10 mouse cellular contexts compared by ENCODE assay signal in genomic region chr10:41866069-41866837, GRCm38 (mm10). TPM values are rescaled to one million over a fixed set of nuclear protein-coding genes. Genes with fewer than 3 reads are reported as not detected.
DNase-seq lines count a peak whose midpoint lies in the region; ATAC-seq and TF ChIP-seq lines count a peak whose summit lies in the region.
"Had no signal": no experiment of that assay in that cellular context is flagged by ENCODE, and none has a peak within 500 bp of the region (broad histone marks: within the 10 kb centered on the region; RNA-seq: fewer than 3 reads in every experiment).

No protein-coding gene starts in this region.

- H3K9me3 ChIP-seq in hindbrain, embryonic 16.5 days (ENCODE audit: control insufficient read depth, low read length) = no peaks in the 10 kb centered on the region
- no peaks in the 10 kb centered on the region for H3K9me3 ChIP-seq in hindbrain, embryonic 12.5 days (replicated peaks)
- no peaks in the 10 kb centered on the region for H3K9me3 ChIP-seq in embryonic facial prominence, embryonic 14.5 days (ENCODE audit: control insufficient read depth, low read length)
- H3K9me3 ChIP-seq in midbrain, postnatal 0 days (ENCODE audit: low read length) = no peaks in the 10 kb centered on the region
- H3K9me3 ChIP-seq: midbrain, embryonic 10.5 days had no signal

- 55% methylated on average over 3 of the region's 3 CpGs for WGBS in hindbrain, embryonic 16.5 days
- 66% methylated on average over 3 of the region's 3 CpGs for WGBS in hindbrain, embryonic 12.5 days
- 28% methylated on average over 3 of the region's 3 CpGs for WGBS in embryonic facial prominence, embryonic 14.5 days
- WGBS in midbrain, postnatal 0 days = 64% methylated on average over 3 of the region's 3 CpGs

- H3K9ac ChIP-seq in hindbrain, embryonic 16.5 days (ENCODE audit: low read depth, low read length) = no peak overlapping the region
- no peak overlapping the region for H3K9ac ChIP-seq in hindbrain, embryonic 12.5 days
- H3K9ac ChIP-seq in embryonic facial prominence, embryonic 14.5 days (ENCODE audit: low read depth, low read length) = no peak overlapping the region
- no peak overlapping the region for H3K9ac ChIP-seq in midbrain, postnatal 0 days (replicated peaks; ENCODE audit: low read length, poor library complexity, severe bottlenecking)

- peak; percentile 88 for DNase-seq in embryonic facial prominence, embryonic 14.5 days (ENCODE audit: low spot score)
- DNase-seq in kidney, postnatal 4 days = peak; percentile 53 to 60
- no peak for DNase-seq in layer of hippocampus, postnatal 10 days (ENCODE audit: low spot score in 2 of 2)
- no peak for DNase-seq in thymus, adult 18-20 months
- no peak for DNase-seq in midbrain, postnatal 0 days (ENCODE audit: low spot score)

- TF ChIP-seq CTCF in midbrain, postnatal 0 days (IDR thresholded peaks at IDR 0.05) = no peak

- H3K4me2 ChIP-seq in hindbrain, embryonic 16.5 days (ENCODE audit: low read length) = no peak overlapping the region
- no peak overlapping the region for H3K4me2 ChIP-seq in hindbrain, embryonic 12.5 days (replicated peaks)
- H3K4me2 ChIP-seq in embryonic facial prominence, embryonic 14.5 days (ENCODE audit: low read depth, low read length) = no peak overlapping the region
- H3K4me2 ChIP-seq in midbrain, postnatal 0 days (ENCODE audit: low read depth, low read length, poor library complexity, severe bottlenecking) = no peak overlapping the region

- ATAC-seq in hindbrain, embryonic 16.5 days = no peak
- no peak for ATAC-seq in hindbrain, embryonic 12.5 days (ENCODE audit: low FRiP score)
- peak; percentile 40 for ATAC-seq in CD4-positive, CD25-positive, alpha-beta regulatory T cell, adult 4 months
- ATAC-seq in embryonic facial prominence, embryonic 14.5 days (ENCODE audit: low read depth) = peak; percentile 75
- no peak for ATAC-seq in midbrain, postnatal 0 days (ENCODE audit: low FRiP score)
- ATAC-seq: Patski had no signal

- H3K36me3 ChIP-seq in hindbrain, embryonic 16.5 days (ENCODE audit: control insufficient read depth, insufficient read depth, low read length) = no peaks in the 10 kb centered on the region
- H3K36me3 ChIP-seq in hindbrain, embryonic 12.5 days = no peaks in the 10 kb centered on the region
- H3K36me3 ChIP-seq in embryonic facial prominence, embryonic 14.5 days (ENCODE audit: control insufficient read depth, insufficient read depth, low read length) = no peaks in the 10 kb centered on the region
- no peaks in the 10 kb centered on the region for H3K36me3 ChIP-seq in midbrain, postnatal 0 days (ENCODE audit: insufficient read depth, low read length)
- H3K36me3 ChIP-seq: midbrain, embryonic 10.5 days had no signal

- H3K27me3 ChIP-seq in hindbrain, embryonic 16.5 days (replicated peaks; ENCODE audit: control insufficient read depth, insufficient read depth, low read length) = no peaks in the 10 kb centered on the region
- H3K27me3 ChIP-seq in hindbrain, embryonic 12.5 days = no peaks in the 10 kb centered on the region
- no peaks in the 10 kb centered on the region for H3K27me3 ChIP-seq in embryonic facial prominence, embryonic 14.5 days (replicated peaks; ENCODE audit: control insufficient read depth, insufficient read depth, low read length)
- no peaks in the 10 kb centered on the region for H3K27me3 ChIP-seq in midbrain, postnatal 0 days (ENCODE audit: insufficient read depth, low read length)
- H3K27me3 ChIP-seq: Patski had no signal

- no peak overlapping the region for H3K4me3 ChIP-seq in hindbrain, embryonic 16.5 days (ENCODE audit: low read length)
- H3K4me3 ChIP-seq in hindbrain, embryonic 12.5 days = no peak overlapping the region
- no peak overlapping the region for H3K4me3 ChIP-seq in embryonic facial prominence, embryonic 14.5 days (ENCODE audit: low read depth, low read length)
- no peak overlapping the region for H3K4me3 ChIP-seq in midbrain, postnatal 0 days (ENCODE audit: low read depth, low read length)
- H3K4me3 ChIP-seq: midbrain, embryonic 10.5 days had no signal

- peak overlapping the region; percentile 23 for H3K27ac ChIP-seq in hindbrain, embryonic 16.5 days (ENCODE audit: low read depth, low read length)
- H3K27ac ChIP-seq in hindbrain, embryonic 12.5 days = no peak overlapping the region
- peak overlapping the region; percentile 61 for H3K27ac ChIP-seq in embryonic facial prominence, embryonic 14.5 days (replicated peaks; ENCODE audit: low read depth, low read length)
- no peak overlapping the region for H3K27ac ChIP-seq in midbrain, postnatal 0 days (ENCODE audit: low read depth, low read length)
- H3K27ac ChIP-seq: midbrain, embryonic 10.5 days had no signal

- peaks cover 8% of the 10 kb centered on the region for H3K4me1 ChIP-seq in hindbrain, embryonic 16.5 days (ENCODE audit: control insufficient read depth, insufficient read depth, low read depth, low read length)
- H3K4me1 ChIP-seq in hindbrain, embryonic 12.5 days = 0 out of 2 replicates have a peak, but pooled peaks cover 13% of the 10 kb centered on the region
- H3K4me1 ChIP-seq in embryonic facial prominence, embryonic 14.5 days (ENCODE audit: control insufficient read depth, insufficient read depth, low read length) = peaks cover 12% of the 10 kb centered on the region
- no peaks in the 10 kb centered on the region for H3K4me1 ChIP-seq in midbrain, postnatal 0 days (ENCODE audit: insufficient read depth, low read length)

RNA-seq across cellular contexts. Expression of gene Sesn1, which starts 56.5 kb away (rescaled TPM):
- 41.0 and 41.2 TPM in 2 replicates for polyA plus RNA-seq in hindbrain, embryonic 16.5 days (2015; fragmentation: Nextera tagmentation; extraction: Ambion mirVana)
- 33.0 and 35.1 TPM in 2 replicates for polyA plus RNA-seq in hindbrain, embryonic 12.5 days (2016; fragmentation: Nextera tagmentation; extraction: Ambion mirVana)
- polyA plus RNA-seq in CD4-positive, CD25-positive, alpha-beta regulatory T cell, adult 4 months (2017; shearing (Covaris generic)) = 100 to 1,000 TPM; 117 to 130 TPM
- polyA plus RNA-seq in embryonic facial prominence, embryonic 14.5 days (2014; fragmentation: Nextera tagmentation; extraction: Ambion mirVana) = 52.0 and 54.7 TPM in 2 replicates
- 10 to 100 TPM; 28.7 to 31.4 TPM for total RNA-seq in layer of hippocampus, postnatal 10 days (2021)
- total RNA-seq in midbrain, postnatal 0 days (2014; rRNA removed) = 38.4 and 42.5 TPM in 2 replicates
- polyA plus RNA-seq in midbrain, postnatal 0 days (2015; fragmentation: Nextera tagmentation; extraction: Ambion mirVana) = 30.6 and 31.3 TPM in 2 replicates

RNA-seq across cellular contexts. Expression of gene Cep57l1, which starts 56.6 kb away (rescaled TPM):
- 14.3 and 15.7 TPM in 2 replicates for polyA plus RNA-seq in hindbrain, embryonic 16.5 days (2015; fragmentation: Nextera tagmentation; extraction: Ambion mirVana)
- polyA plus RNA-seq in hindbrain, embryonic 12.5 days (2016; fragmentation: Nextera tagmentation; extraction: Ambion mirVana) = 19.7 and 21.9 TPM in 2 replicates
- 10 to 100 TPM; 22.2 to 27.1 TPM for polyA plus RNA-seq in CD4-positive, CD25-positive, alpha-beta regulatory T cell, adult 4 months (2017; shearing (Covaris generic))
- polyA plus RNA-seq in embryonic facial prominence, embryonic 14.5 days (2014; fragmentation: Nextera tagmentation; extraction: Ambion mirVana) = 18.1 and 20.1 TPM in 2 replicates
- 1 to 10 TPM; 7.5 to 7.9 TPM for total RNA-seq in layer of hippocampus, postnatal 10 days (2021)
- total RNA-seq in midbrain, postnatal 0 days (2014; rRNA removed) = 9.0 and 13.7 TPM in 2 replicates
- 8.1 and 8.4 TPM in 2 replicates for polyA plus RNA-seq in midbrain, postnatal 0 days (2015; fragmentation: Nextera tagmentation; extraction: Ambion mirVana)

Comparison
In these comparisons a context has a peak if more than half of its experiments do, and no peak if none do; other contexts are left out.
1. H3K27ac ChIP-seq: peak in hindbrain, embryonic 16.5 days (single experiment) and embryonic facial prominence, embryonic 14.5 days (single experiment); none in hindbrain, embryonic 12.5 days (single experiment) and midbrain, postnatal 0 days (single experiment).
2. ATAC-seq: peak in CD4-positive, CD25-positive, alpha-beta regulatory T cell, adult 4 months (single experiment) and embryonic facial prominence, embryonic 14.5 days (single experiment); none in hindbrain, embryonic 16.5 days (single experiment), hindbrain, embryonic 12.5 days (single experiment) and midbrain, postnatal 0 days (single experiment).
3. DNase-seq: peak in embryonic facial prominence, embryonic 14.5 days (single experiment) and kidney, postnatal 4 days (2 of 2); none in layer of hippocampus, postnatal 10 days (0 of 2), thymus, adult 18-20 months (0 of 2) and midbrain, postnatal 0 days (single experiment).